Mouse (Mus musculus) embryonic stem cell, embryonic (primary cell): ENCODE data around the gene Eva1b.

Source experiments
- CTCF ChIA-PET, 4 experiments: fragments of 300-600 bp in 2 of 4; fragments of 350-600 bp in 2 of 4; sonication (Branson Sonifier 250); formaldehyde crosslinking; loops; one replicate each; lab custom pipeline; 2022; ENCODE audit warnings: inconsistent platforms in 2 of 4; lab: Charles Lee
- POLR2A ChIA-PET, 4 experiments: fragments of 300-600 bp in 2 of 4; fragments of 350-600 bp in 2 of 4; sonication (Branson Sonifier 250); formaldehyde crosslinking; loops; one replicate each; lab custom pipeline; 2022; ENCODE audit warnings: antibody characterized with exemption in 4 of 4, inconsistent platforms in 1 of 4; lab: Charles Lee

Eva1b gene

GRCm38 (mm10) chr4:126147533-126148160 is at the start of gene Eva1b:
TSS of gene Eva1b (plus strand) at chr4:126147744.
- CTCF ChIA-PET, result interaction anchor here in 2 of 4 experiments (0.5 to 1.3 kb wide), 3 partner anchors 17 to 143 kb away, joined by 3 to 8 read pairs (median 4); no protein-coding TSS in a partner anchor
- POLR2A ChIA-PET, result interaction anchor here (0.6 to 2.6 kb wide), 17 partner anchors 9 to 389 kb away, joined by 3 to 10 read pairs (median 3); partner anchors contain the start of genes Sh3d21 (in 1 of the 4) and Thrap3 (in 1 of the 4)

- ChIA-PET POLR2A (interaction anchor here in 2 of 4 experiments (0.5 to 2.0 kb wide), 7 partner anchors 11 to 679 kb away, joined by 3 to 6 read pairs (median 5); partner anchors contain the start of gene Mrps15 (in 1 of the 2)), CTCF (interaction anchor here (0.6 to 1.3 kb wide), 5 partner anchors 13 to 163 kb away, joined by 3 to 8 read pairs (median 4); partner anchors contain the start of gene Trappc3 (in 1 of the 4))
Observed at GRCm38 (mm10) chr4:126099365-126099764, 48.2 kb upstream of the Eva1b start.

DNA sequence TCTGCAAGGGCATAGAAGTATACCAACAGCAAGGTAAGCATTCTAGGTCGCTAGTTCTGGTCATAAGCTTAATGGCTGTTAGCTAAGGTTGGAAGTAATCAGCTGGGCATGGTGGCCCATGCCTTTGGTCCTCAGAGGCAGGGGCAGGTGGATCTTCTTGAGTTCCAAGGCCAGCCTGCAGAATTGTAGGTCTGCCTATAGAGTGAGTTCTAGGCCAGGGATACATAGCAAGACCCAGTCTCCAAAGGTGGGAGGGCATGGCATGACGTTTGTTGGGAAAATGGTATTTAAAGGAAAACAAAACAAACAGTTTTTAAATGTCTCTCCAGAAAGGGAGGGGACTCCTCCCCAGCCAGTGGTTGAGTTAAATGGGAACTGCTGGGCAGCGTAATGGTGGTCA is 46.8 kb upstream of the Eva1b start:
- POLR2A ChIA-PET, result interaction anchor here in 2 of 4 experiments (1.0 to 2.0 kb wide), 4 partner anchors 10 to 54 kb away, joined by 3 to 6 read pairs (median 5); partner anchors contain the start of gene Mrps15 (in 1 of the 2)
- CTCF ChIA-PET, result no interaction called here

DNA sequence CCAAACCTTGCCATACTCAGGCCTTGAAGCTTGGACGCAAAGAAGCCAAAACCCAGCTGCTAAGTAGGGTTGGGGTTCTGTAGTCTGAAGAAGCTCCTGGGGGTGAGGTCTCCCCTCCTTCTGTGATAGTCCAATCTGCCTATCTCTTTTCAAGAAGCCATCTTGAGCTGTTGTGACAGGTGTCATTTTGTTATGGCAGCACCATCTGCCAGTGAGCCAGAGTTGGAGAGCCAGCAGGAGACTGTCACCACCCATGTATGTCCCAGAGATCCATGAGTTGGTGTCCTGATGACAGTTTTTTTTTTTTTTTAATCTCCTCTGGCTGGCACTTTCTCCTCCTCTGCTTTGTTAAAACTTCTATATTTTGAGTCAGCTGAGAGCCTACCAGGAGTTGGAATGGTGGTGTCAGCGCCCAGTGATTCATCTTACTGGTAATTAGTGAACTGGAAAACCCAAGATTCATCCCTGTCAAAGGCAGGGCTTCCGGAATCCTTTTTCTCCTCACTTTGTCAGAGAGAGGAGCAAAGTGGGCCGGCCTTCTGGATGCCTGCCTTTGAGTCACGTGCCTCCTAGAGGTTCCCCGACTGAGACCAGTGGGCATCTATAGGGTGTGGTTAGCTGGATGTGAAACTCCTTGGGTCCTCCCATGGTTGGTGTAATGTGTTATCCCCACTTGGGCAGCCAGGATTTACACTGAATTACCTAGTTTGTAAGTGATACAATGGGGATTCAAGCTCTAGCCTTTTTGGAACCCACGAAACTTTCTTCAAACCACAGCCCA is 45.3 kb upstream of the Eva1b start:
- ChIA-PET POLR2A (interaction anchor here in 3 of 4 experiments (0.6 to 3.6 kb wide), 52 partner anchors 9 to 756 kb away, joined by 3 to 28 read pairs (median 4); partner anchors contain the start of genes Sh3d21 (in 3 of the 3), Eva1b (in 2 of the 3) and Mrps15 (in 1 of the 3)), CTCF (interaction anchor here in 3 of 4 experiments (0.5 to 3.0 kb wide), 8 partner anchors 9 to 759 kb away, joined by 3 to 20 read pairs (median 4); no protein-coding TSS in a partner anchor)

- ChIA-PET CTCF (interaction anchor here in 3 of 4 experiments (0.5 to 3.0 kb wide), 11 partner anchors 8 to 519 kb away, joined by 3 to 20 read pairs (median 4); partner anchors contain the start of gene Adprhl2 (in 1 of the 3)), POLR2A (interaction anchor here in 3 of 4 experiments (0.6 to 3.6 kb wide), 53 partner anchors 8 to 557 kb away, joined by 3 to 28 read pairs (median 4); partner anchors contain the start of genes Sh3d21 (in 3 of the 3), Eva1b (in 2 of the 3) and Mrps15 (in 1 of the 3))
Observed at GRCm38 (mm10) chr4:126103057-126103581, 44.4 kb upstream of the Eva1b start.

GRCm38 (mm10) chr4:126103590-126104068 is 43.9 kb upstream of the Eva1b start, which contains the start of gene Stk40:
TSS of gene Stk40 (plus strand) at chr4:126103957.
- ChIA-PET POLR2A (interaction anchor here (0.6 to 3.6 kb wide), 46 partner anchors 8 to 1242 kb away, joined by 3 to 28 read pairs (median 4); partner anchors contain the start of genes Eva1b (in 2 of the 4) and Sh3d21 (in 2 of the 4)), CTCF (interaction anchor here in 2 of 4 experiments (0.6 to 3.0 kb wide), 8 partner anchors 8 to 218 kb away, joined by 3 to 20 read pairs (median 4); partner anchors contain the start of gene Adprhl2 (in 1 of the 2))

DNA sequence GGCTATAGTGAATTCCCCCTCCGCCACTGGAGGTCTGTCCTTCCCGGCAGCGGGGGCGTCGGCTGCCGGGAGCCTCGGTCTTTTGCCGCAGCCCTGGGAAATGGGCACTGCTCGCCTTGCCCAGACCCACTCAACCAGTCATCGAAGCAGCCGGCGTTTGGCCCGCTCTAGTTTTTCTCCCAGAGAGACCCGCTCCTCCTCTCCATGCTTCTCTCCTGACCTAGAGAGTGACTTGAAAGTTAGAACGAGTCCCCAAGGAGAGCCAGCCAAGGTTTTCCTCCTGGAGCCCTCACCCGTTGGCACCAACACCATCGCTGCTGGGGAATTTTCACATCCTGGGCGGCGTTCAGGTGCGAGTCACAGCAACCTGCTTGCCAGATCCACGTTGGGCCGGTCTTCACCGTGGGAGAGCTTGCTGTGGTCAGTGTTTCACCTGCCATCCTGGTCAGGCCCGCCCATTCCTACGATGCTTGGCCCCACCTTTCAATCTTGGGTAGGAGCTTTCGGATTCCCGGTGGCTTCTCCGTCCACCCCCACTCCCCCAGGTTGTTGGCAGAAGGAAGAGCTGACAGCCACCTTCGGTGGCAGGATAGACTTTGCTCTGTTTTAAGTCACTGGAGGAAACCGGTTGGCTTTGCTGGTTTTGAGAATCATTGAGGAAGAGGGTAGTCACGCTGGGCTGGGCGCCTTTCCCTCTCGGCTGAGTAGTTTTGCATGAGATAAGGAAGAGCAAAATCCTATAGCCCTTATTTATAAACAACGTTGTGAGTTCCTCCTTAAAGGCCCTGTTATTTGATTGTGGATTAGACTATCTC is 43.1 kb upstream of the Eva1b start:
- POLR2A ChIA-PET, result interaction anchor here (0.6 to 3.6 kb wide), 20 partner anchors 8 to 1241 kb away, joined by 3 to 28 read pairs (median 4); partner anchors contain the start of genes Lsm10 (in 1 of the 4) and Sh3d21 (in 1 of the 4)
- CTCF ChIA-PET, result interaction anchor here in 2 of 4 experiments (0.5 to 3.0 kb wide), 8 partner anchors 9 to 684 kb away, joined by 3 to 20 read pairs (median 4); partner anchors contain the start of gene Adprhl2 (in 1 of the 2)

- ChIA-PET CTCF (interaction anchor here in 2 of 4 experiments (0.5 to 3.0 kb wide), 6 partner anchors 9 to 685 kb away, joined by 3 to 20 read pairs (median 6); no protein-coding TSS in a partner anchor), POLR2A (interaction anchor here in 3 of 4 experiments (0.8 to 3.6 kb wide), 12 partner anchors 8 to 113 kb away, joined by 3 to 28 read pairs (median 5); partner anchors contain the start of gene Lsm10 (in 2 of the 3))
Observed at GRCm38 (mm10) chr4:126105131-126105783, 42.3 kb upstream of the Eva1b start.

DNA sequence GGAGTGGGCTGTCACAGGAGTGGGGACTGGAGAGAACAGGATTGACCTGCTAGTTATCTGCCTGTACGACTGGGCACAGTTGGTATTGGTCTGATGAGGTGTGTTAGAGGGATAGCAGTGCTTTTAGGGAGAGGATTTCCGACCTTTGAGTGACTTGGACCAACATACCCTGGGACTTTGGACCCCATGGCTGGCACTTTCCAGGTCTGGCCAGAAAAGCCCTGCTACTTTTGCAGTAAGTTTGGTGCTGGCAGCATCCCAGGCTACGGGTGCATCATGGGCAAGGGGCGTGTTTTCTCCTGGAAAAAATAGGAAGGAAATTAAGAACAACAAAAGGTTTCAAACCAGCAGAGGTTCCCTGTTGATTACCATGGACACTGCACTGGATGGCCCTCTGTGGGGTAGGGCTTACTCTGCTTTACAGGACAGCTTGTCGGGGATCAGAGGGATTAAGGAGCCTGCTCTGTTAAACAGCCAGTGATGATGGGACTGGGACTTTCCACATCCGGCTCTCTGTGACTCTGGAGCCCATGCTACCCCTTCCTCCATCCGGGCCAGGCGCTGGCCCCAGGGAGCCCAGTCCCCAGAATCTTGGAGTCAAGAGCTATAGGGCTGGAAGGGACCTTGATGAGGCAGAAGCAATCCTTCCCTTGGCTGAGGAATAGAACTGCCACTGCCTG is 39.3 kb upstream of the Eva1b start:
- CTCF ChIA-PET, result interaction anchor here in 3 of 4 experiments (0.6 to 1.0 kb wide), 4 partner anchors 12 to 296 kb away, joined by 3 to 4 read pairs (median 3); partner anchors contain the start of gene Lsm10 (in 1 of the 3)

GRCm38 (mm10) chr4:126109613-126110373 is 37.8 kb upstream of the Eva1b start:
- ChIA-PET POLR2A (interaction anchor here in 3 of 4 experiments (0.6 to 2.1 kb wide), 11 partner anchors 10 to 146 kb away, joined by 3 to 8 read pairs (median 3); partner anchors contain the start of genes Lsm10 (in 1 of the 3), Map7d1 (in 1 of the 3) and Oscp1 (in 1 of the 3)), CTCF (interaction anchor here in 2 of 4 experiments (0.5 to 2.8 kb wide), 4 partner anchors 13 to 32 kb away, joined by 3 to 13 read pairs (median 6); partner anchors contain the start of gene Lsm10 (in 1 of the 2))

More for the DNA sequence above, 39.3 kb upstream of the Eva1b start:
- POLR2A ChIA-PET, result interaction anchor here in 3 of 4 experiments (0.6 to 1.3 kb wide), 8 partner anchors 9 to 128 kb away, joined by 3 to 4 read pairs (median 3); partner anchors contain the start of genes Eva1b (in 1 of the 3) and Mrps15 (in 1 of the 3)

DNA sequence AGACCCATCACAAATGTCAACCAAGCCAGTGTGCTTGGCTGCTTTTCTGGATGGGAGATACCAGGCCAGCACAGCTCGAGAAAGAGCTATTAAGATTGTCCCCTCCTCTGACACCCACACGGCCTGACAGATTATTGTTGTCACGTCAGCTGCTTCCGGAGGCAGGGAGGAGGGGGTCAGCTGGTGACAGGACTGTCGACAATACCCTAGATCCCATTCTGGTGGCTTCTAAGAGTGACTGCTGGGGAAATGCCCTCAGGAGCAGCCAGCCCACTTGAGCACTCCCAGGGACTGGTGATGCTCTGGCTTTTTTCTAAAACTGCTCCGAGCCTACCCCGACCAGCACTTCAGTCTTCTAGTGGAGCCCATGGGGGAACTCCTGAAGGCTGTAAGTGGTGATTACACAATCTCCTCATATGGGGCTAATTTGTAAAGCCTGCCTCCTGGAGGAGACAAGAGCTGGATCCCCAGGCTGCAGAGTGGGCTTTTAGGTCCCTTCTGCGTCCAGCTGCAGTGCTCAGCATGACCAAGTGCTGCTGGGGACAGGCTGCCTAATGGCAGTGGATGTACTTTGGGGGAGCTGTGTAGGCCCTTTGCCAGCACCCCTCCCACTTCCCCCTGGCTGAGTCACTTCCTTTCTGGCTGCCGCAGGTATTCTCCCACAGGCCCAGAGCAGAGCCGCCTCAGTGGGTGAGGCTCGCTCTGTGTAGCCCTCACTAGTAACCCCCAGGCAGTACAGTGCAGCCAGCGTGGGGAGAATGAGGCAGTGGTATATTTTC is 37.0 kb upstream of the Eva1b start:
- ChIA-PET CTCF (interaction anchor here in 3 of 4 experiments (0.5 to 2.8 kb wide), 9 partner anchors 8 to 52 kb away, joined by 3 to 13 read pairs (median 4); partner anchors contain the start of gene Sh3d21 (in 1 of the 3)), POLR2A (interaction anchor here in 3 of 4 experiments (0.5 to 2.1 kb wide), 13 partner anchors 8 to 171 kb away, joined by 3 to 8 read pairs (median 3); partner anchors contain the start of genes Lsm10 (in 1 of the 3) and Oscp1 (in 1 of the 3))

DNA sequence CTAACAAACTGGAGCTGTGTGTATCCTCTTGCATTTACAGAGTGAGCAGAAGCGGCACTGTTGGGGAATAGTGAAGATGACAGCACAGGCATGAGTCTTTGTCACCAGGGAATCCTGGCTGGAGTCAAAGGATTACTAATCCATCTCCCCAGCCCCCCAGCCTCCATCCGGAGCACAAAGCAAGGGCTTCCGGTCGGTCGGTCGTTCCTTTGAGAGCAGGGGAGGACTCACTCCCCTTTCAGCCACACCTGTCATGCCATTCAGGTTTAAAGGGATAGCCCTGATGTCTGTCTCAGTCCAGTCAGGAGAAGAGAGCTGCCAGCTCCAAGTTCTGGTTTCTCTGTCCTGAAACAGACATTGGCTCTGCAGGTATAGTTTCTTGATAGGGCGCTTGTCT is 36.4 kb upstream of the Eva1b start:
- POLR2A ChIA-PET, result interaction anchor here in 2 of 4 experiments (0.5 to 2.1 kb wide), 10 partner anchors 8 to 172 kb away, joined by 3 to 8 read pairs (median 3); partner anchors contain the start of gene Lsm10 (in 1 of the 2)
- CTCF ChIA-PET, result interaction anchor here in 3 of 4 experiments (0.8 to 2.8 kb wide), 7 partner anchors 9 to 52 kb away, joined by 3 to 13 read pairs (median 4); partner anchors contain the start of gene Sh3d21 (in 1 of the 3)

DNA sequence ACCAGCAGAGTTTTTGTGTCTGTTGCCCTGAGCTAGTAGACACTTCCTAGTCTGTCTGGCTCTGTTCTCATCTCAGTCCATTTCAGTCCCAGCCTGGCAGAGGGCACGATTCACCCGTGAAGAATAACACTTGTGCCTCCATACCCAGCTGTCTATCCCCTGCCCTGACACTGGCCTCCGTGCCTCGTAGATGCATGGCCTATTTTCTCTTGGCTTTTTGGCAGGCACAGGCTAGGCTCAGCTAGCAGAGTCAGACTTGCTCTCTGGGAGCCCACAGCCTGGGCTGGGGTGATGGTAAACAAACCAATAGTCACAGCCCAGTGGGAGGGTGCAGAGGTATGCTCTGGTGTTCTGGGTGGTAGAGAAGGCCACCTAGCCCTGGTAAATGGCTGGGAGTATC is 34.3 kb upstream of the Eva1b start:
- POLR2A ChIA-PET, result interaction anchor here in 3 of 4 experiments (0.8 to 2.8 kb wide), 9 partner anchors 8 to 29 kb away, joined by 3 to 12 read pairs (median 5); partner anchors contain the start of genes Lsm10 (in 1 of the 3) and Stk40 (in 1 of the 3)
- CTCF ChIA-PET, result interaction anchor here (0.6 to 2.9 kb wide), 9 partner anchors 9 to 28 kb away, joined by 3 to 21 read pairs (median 6); partner anchors contain the start of genes Lsm10 (in 1 of the 4) and Stk40 (in 1 of the 4)
